Mouse (Mus musculus) retina, embryonic 14.5 days (tissue): ENCODE data around the gene Rgs13.
"Not testable (repeated sequence)": the region's sequence is repeated elsewhere in the genome, so short reads cannot be mapped to it uniquely, and the experiment has no call there.

Experiments
- DNase-seq: peaks from one replicate; pipeline ENCODE4 v3.0.0-alpha.2; 2015; ENCODE audit warnings: low spot score

Gene Rgs13

DNA sequence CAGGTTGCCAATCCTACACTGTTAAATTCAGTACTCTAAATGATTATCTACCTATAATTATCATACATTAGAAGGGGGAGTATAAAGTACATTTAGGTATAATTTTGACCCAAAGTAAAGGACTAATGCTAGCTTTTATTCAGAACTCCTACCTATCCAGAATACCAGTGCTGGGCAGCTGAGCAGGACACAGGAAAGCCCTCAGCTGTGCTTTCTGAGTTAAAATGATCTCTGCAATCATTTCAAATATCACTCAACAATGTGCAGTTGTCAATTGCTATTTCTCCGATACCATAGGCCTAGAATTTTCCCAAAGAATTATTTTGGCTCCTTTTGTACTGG, 25.0 kb downstream of the Rgs13 start:
- DNase-seq = no peak

GRCm38 (mm10) chr1:144151401-144152183, 25.6 kb downstream of the Rgs13 start:
- DNase-seq = no peak

- DNase-seq = no peak
Observed at GRCm38 (mm10) chr1:144149997-144150396, 27.2 kb downstream of the Rgs13 start.

GRCm38 (mm10) chr1:144141398-144141797, 35.8 kb downstream of the Rgs13 start:
- not testable (repeated sequence) for DNase-seq

DNA sequence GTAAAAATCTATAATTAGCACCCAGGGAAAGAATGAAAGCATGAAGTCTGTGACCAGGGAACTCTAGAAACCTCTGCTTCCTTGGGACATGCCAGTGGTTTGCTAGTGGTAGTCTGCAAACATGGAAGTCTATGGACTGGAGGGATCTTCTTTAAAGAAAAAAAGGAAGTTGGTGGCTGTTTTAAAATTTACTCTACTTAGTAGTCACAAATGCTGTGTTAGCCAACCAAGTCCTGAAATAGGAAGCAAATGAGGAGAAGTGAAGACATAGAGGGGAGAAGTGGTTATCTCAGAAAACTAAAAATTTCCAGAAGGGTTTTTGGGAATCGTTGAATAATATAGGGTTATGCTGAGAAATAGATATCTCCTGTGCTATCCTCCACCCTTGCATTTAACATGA, 37.3 kb downstream of the Rgs13 start:
- no peak for DNase-seq

DNA sequence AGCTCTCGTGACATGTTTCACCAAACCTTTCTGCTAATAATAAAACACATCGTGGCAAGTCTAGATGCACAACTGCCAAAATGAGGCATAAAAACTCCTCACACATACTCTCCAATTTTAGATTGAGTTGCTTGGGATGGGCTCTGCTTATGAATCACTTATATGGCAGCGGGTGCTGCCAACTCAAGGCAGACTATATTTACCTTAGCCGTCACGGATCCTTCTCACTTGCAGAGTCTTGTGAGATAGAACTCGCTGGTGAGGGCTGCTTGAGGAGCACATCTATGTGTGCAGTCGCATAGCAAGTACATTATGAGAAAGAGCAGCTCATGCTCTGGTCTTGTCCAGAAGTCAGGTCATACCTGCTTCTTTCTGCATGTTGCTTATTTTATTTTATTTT, 49.2 kb downstream of the Rgs13 start:
- DNase-seq = no peak

DNA sequence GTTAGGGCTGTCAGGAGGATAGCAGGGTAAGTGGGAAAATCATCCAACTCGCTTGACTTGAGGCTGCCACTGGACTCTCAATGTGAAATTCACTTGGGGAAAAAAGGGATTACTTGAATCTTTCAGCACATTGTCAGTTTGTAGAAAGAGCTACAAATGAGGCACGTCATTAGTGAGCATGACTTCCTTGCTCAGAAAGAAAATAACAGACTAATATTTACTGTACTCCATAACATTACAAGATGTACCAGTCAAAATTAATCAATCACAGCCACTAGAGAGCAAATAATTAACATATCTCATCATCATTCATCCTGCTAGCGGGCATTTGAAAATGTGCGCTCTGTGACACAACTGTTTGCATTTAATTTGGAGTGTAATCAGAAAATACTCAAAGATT, 57.1 kb downstream of the Rgs13 start:
- DNase-seq = no peak

DNA sequence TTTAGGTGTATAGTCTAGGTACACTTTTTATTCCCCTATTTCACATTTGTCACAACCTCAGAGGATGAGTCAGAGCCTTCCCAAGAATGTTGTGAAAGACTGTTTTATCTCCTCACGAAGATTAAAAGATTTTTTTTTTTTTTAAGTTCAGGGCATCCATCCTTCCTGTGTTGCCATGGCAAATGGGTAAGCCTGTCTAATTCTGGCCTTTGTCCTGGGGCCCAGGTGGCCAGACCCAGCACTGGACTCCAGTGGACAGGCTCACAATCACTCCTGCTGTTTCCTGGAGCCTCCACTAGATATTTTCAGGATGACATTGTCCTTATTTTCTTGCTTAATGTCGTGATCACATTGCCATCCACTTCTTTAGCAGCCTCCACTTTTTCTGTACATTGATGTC, 57.7 kb downstream of the Rgs13 start:
- DNase-seq = no peak

GRCm38 (mm10) chr1:144115848-144116727, 61.1 kb downstream of the Rgs13 start:
- DNase-seq = no peak

GRCm38 (mm10) chr1:144113438-144114074, 63.6 kb downstream of the Rgs13 start:
- DNase-seq = no peak

- no peak for DNase-seq
Observed at GRCm38 (mm10) chr1:144112946-144113345, 64.2 kb downstream of the Rgs13 start.

- no peak for DNase-seq
Observed at GRCm38 (mm10) chr1:144098587-144099258, 78.4 kb downstream of the Rgs13 start.

DNA sequence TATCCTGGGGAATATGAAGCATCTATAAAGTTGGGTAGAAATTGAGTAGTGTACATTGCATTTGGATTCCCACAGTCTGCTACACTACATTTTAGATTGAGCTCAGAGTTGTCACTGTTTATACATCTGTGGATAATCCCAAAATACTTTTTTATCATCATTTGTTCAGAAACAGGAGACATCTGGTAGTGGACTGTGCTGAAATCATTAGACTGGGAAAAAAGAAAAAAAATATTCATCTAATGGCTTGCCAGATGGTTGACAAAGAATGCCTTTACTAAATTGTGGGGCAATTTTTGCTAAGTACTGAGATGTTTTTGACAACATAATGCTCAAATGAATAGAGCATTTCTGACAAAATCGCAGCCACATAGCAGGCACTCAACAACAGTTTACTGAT, 86.8 kb downstream of the Rgs13 start:
- no peak for DNase-seq
